Mouse (Mus musculus) CD4-positive, CD25-positive, alpha-beta regulatory T cell, adult 4 months (primary cell): ENCODE data around the gene Polm. TPM values are rescaled to one million over a fixed set of nuclear protein-coding genes. Genes with fewer than 3 reads are reported as not detected.

Experiments
- ATAC-seq: one replicate; pipeline ENCODE4 v1.8.0; 2017
- polyA plus RNA-seq, 2 experiments: library from polyadenylated mRNA; unstranded; fragments of 100-300 nt; shearing (Covaris generic); gene quantifications; one replicate each; pipeline ENCODE4 v1.2.1; 2017

Gene Polm
- polyA plus RNA-seq, result 10 to 100 TPM; 17.2 to 37.5 TPM

GRCm38 (mm10) chr11:5837251-5838246, at the start of gene Polm:
Polm (minus strand) TSS chr11:5838016.
- ATAC-seq, result peak; percentile 92

DNA sequence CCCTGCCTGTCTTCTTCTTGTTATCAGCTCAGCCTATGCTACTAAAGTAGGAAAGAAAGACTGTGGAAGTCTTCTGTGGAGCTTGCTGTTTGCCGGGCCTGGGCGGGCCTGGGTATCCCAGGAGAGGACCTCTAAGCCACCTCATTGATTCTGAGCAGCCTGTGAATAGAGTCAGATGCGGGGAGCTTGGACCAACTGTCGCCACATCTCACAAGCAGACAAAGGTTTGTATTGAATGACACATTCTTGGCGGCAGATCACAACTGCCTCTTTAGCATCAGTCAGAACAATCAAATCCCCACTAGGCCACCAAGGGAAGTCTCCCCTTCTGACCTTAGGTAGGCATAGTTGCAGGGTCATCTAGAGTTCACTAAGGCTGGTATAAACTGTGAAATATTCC, 49.4 kb upstream of the Polm start:
- ATAC-seq, result no peak

- peak; percentile 41 for ATAC-seq
Measured at GRCm38 (mm10) chr11:5886187-5886586, 48.4 kb upstream of the Polm start.

- ATAC-seq, result no peak
Measured at GRCm38 (mm10) chr11:5882518-5882917, 44.7 kb upstream of the Polm start.

DNA sequence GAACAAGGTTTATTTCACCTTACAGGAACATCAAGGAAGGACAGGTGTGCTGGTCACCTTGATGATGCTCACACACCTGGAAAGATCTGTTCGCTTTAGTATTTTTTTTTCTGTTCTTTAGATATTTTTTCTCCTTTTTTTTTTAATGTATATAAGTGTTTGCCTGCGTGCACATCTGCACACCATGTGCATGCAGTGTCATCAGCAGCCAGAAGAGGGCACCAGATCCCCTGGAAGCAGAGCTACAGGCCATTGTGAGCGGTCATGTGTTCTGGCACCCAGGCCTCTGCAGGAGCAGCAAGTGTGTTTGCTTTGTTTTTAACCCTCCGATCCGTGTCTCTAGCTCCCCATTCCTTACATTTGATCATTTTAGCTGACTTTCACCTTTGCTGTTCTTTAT, 42.1 kb upstream of the Polm start:
- ATAC-seq, result no peak

DNA sequence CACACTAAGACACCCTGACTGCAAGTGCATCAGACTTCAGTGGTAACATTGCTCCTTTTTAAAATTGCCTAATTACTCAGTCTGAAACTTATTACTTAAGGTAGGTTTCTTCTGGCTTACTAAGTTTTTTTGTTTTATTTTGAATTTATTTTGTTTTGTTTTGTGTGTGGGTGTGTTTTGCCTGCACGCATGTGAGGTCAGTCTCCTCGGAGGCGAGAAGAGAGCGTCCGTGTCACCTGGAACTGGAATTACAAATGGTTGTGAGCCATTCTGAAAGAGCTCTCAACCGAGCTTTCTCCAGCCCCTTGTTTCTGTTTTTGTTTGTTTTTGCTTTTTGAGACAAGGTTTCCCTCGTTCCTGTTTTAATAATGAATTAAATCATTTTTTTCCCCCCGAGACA, 40.8 kb upstream of the Polm start:
- ATAC-seq, result no peak

GRCm38 (mm10) chr11:5877921-5878526, 40.2 kb upstream of the Polm start, which contains the start of gene Pold2:
Pold2 (minus strand) TSS chr11:5878292.
- ATAC-seq, result peak; percentile 97

GRCm38 (mm10) chr11:5877421-5877820, 39.6 kb upstream of the Polm start:
- peak; percentile 7 for ATAC-seq

DNA sequence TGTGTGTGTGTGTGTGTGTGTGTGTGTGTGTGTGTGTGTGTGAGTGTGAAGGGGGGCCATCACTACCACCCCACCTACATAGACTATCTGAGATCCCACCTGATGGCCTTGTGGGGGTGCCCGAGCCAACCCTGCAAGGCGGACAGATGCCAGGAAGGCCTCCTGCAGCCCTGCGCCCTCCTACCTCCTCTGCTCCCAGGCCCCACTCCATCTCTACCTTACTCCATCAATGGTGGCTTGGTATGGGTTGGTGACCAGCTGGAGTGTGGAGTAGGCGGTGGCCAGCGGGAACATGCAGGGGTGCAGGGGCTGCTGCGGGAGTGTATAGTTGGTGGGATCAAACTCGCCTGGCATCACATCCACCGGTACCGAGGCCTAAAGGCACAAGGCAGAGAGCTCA, 35.4 kb upstream of the Polm start:
- no peak for ATAC-seq

- ATAC-seq, result no peak
Measured at GRCm38 (mm10) chr11:5872707-5873106, 34.9 kb upstream of the Polm start.

DNA sequence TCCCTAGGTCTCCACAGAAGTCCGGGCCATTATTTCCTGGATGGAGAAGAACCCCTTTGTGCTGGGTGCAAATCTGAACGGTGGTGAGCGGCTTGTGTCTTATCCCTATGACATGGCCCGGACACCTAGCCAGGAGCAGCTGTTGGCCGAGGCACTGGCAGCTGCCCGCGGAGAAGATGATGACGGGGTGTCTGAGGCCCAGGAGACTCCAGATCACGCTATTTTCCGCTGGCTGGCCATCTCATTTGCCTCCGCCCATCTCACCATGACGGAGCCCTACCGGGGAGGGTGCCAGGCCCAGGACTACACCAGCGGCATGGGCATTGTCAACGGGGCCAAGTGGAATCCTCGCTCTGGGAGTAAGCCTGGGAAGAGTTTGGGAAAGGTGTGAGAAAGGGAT, 32.3 kb upstream of the Polm start:
- no peak for ATAC-seq

- ATAC-seq, result no peak
Measured at GRCm38 (mm10) chr11:5869331-5869730, 31.5 kb upstream of the Polm start.

- no peak for ATAC-seq
Measured at GRCm38 (mm10) chr11:5868324-5868723, 30.5 kb upstream of the Polm start.

DNA sequence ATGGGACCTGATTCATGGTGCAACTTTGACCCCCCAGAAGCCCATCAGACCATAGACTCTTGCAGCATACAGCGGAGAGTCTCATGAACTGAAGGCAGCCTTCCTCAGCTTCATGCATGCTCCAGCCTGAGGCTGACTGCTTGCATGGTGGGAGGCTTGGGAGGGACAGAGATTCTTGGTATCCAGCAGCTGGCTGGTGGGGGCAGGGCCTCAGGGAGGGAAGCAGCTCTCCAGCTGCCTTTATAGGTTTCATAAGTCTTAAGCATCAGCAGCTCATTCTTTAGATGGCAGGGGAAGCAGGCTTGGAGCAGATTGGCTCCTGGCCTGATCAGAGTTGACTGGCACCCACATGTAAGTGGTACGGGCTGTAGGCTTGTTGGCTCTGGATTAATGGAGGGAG, 29.4 kb upstream of the Polm start:
- ATAC-seq, result no peak

DNA sequence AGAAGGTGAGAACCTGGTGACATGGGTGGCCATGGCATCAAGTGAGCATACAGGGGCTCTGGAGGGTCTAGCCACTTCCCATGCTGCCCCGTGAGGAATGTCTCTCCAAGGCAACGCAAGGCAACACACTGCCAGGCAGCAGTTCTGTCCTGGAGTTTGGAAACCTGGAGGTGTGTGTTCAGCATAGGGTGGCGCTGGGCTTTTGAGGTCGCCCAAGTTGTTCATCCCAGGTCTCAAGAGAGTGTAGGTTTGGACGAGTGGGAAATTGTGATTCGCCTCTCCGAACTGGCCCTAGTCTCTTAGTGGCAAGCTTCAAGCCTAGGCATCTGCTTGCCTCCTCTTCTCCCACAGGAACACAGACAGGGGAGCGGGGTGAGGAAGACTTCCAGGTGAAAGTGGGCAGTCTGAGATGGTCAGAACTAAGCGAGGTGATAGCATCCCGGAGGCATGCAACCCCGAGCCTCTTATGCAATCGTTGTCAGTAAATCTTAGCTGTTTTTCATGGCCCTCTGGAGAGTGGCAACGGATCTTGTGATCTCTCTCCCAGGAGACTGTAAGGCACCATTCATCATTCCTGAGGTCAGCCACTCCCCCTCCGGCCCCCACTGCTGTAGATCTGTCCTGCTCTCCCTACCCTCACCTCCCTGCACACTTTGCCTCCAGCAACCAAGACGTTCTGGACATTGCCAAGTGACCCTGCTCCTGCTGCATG, 24.7 kb upstream of the Polm start:
- ATAC-seq, result no peak

DNA sequence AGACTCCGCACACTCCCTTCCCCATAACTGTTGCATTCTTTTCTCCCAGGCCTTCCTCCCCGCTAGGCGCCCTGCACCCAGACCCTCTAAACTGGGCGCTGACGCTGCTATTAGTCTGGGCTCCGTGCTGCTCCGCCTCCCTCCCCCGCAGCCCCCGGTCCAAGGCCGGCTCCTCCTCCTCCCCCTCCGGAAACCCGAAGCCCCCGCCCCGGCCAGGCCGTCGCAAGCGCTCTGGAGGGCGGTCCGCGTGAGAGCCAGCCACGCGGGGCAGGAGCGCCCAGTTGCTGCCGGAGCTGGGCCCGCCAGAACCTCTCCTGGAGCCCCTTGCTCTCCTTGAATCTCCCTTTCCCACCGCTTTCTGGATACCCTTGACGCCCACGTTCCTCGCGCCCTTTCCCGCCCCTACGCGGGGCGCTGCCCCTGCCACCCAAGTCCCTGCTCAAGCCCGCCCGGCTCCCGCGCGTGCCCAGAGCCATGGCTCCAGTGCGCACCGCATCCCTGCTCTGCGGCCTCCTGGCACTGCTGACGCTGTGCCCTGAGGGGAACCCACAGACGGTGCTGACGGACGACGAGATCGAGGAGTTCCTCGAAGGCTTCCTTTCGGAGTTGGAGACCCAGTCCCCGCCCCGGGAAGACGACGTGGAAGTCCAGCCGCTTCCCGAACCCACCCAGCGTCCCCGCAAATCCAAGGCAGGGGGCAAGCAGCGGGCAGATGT, 24.0 kb upstream of the Polm start, which contains the start of gene Aebp1:
Gene Aebp1, plus strand, starts transcription at position 270 of the 716 bp plus-strand sequence.
- ATAC-seq, result no peak

- no peak for ATAC-seq
Measured at GRCm38 (mm10) chr11:5860639-5861038, 22.8 kb upstream of the Polm start.

- ATAC-seq, result no peak
Measured at GRCm38 (mm10) chr11:5859883-5860550, 22.2 kb upstream of the Polm start.

- ATAC-seq, result no peak
Measured at GRCm38 (mm10) chr11:5858723-5859122, 20.9 kb upstream of the Polm start.

- no peak for ATAC-seq
Measured at GRCm38 (mm10) chr11:5856479-5857130, 18.8 kb upstream of the Polm start.

- ATAC-seq, result no peak
Measured at GRCm38 (mm10) chr11:5855902-5856301, 18.1 kb upstream of the Polm start.
